Mouse (Mus musculus): ENCODE results near the gene Eif2ak3. TPM values are rescaled to one million over a fixed set of nuclear protein-coding genes. Genes with fewer than 3 reads are reported as not detected.

Gene Eif2ak3
- polyA plus RNA-seq, 1 experiment from 2014 or later, result 4.0 TPM

GRCm38 (mm10) chr6:70864285-70864684 is 20.0 kb downstream of the Eif2ak3 start:
- H3K9ac ChIP-seq, result no peak overlapping the region
- no peaks in the 10 kb centered on the region for H3K27me3 ChIP-seq
- ATAC-seq (ENCODE audit: insufficient read depth), result no peak
- H3K4me1 ChIP-seq (replicated peaks), result peaks cover 12% of the 10 kb centered on the region
- H3K4me2 ChIP-seq, result no peak overlapping the region
- no peaks in the 10 kb centered on the region for H3K9me3 ChIP-seq (replicated peaks)
- 61% methylated on average over 6 of the region's 6 CpGs for WGBS (ENCODE audit: insufficient replicate concordance)
- no peak overlapping the region for H3K4me3 ChIP-seq (replicated peaks)
- H3K36me3 ChIP-seq (replicated peaks), result peaks cover 12% of the 10 kb centered on the region
- no peak overlapping the region for H3K27ac ChIP-seq (replicated peaks)

- no peaks in the 10 kb centered on the region for H3K9me3 ChIP-seq (replicated peaks)
- H3K4me2 ChIP-seq, result no peak overlapping the region
- H3K4me1 ChIP-seq (replicated peaks), result peaks cover 14% of the 10 kb centered on the region
- WGBS (ENCODE audit: insufficient replicate concordance), result 71% methylated on average over 5 of the region's 5 CpGs
- no peak overlapping the region for H3K9ac ChIP-seq
- no peak overlapping the region for H3K4me3 ChIP-seq (replicated peaks)
- no peaks in the 10 kb centered on the region for H3K27me3 ChIP-seq
- H3K36me3 ChIP-seq (replicated peaks), result no peaks in the 10 kb centered on the region
- no peak for ATAC-seq (ENCODE audit: insufficient read depth)
- H3K27ac ChIP-seq (replicated peaks), result no peak overlapping the region
Measured at GRCm38 (mm10) chr6:70866761-70867160, 22.4 kb downstream of the Eif2ak3 start.

GRCm38 (mm10) chr6:70867297-70867696 is 23.0 kb downstream of the Eif2ak3 start:
- H3K9me3 ChIP-seq (replicated peaks), result no peaks in the 10 kb centered on the region
- no peaks in the 10 kb centered on the region for H3K27me3 ChIP-seq
- no peak overlapping the region for H3K27ac ChIP-seq (replicated peaks)
- no peaks in the 10 kb centered on the region for H3K36me3 ChIP-seq (replicated peaks)
- no peak overlapping the region for H3K4me3 ChIP-seq (replicated peaks)
- ATAC-seq (ENCODE audit: insufficient read depth), result no peak
- 78% methylated on average over 9 of the region's 9 CpGs for WGBS (ENCODE audit: insufficient replicate concordance)
- no peak overlapping the region for H3K4me2 ChIP-seq
- peaks cover 12% of the 10 kb centered on the region; the same call in 1 of the 2 replicates for H3K4me1 ChIP-seq (replicated peaks)
- H3K9ac ChIP-seq, result no peak overlapping the region

- no peak overlapping the region for H3K4me3 ChIP-seq (replicated peaks)
- H3K9ac ChIP-seq, result no peak overlapping the region
- no peak overlapping the region for H3K27ac ChIP-seq (replicated peaks)
- H3K27me3 ChIP-seq, result no peaks in the 10 kb centered on the region
- H3K9me3 ChIP-seq (replicated peaks), result no peaks in the 10 kb centered on the region
- H3K4me1 ChIP-seq (replicated peaks), result peaks cover 17% of the 10 kb centered on the region; the same call in 1 of the 2 replicates
- no peak overlapping the region for H3K4me2 ChIP-seq
- H3K36me3 ChIP-seq (replicated peaks), result no peaks in the 10 kb centered on the region
- 46% methylated on average over 14 of the region's 14 CpGs for WGBS (ENCODE audit: insufficient replicate concordance)
- ATAC-seq (ENCODE audit: insufficient read depth), result no peak
Measured at GRCm38 (mm10) chr6:70871511-70871980, 27.2 kb downstream of the Eif2ak3 start.

- Histone ChIP-seq H3K9ac (no peak overlapping the region), H3K4me2 (no peak overlapping the region), H3K36me3 (replicated peaks) (0 out of 2 replicates have a peak, but pooled peaks cover 3% of the 10 kb centered on the region), H3K4me3 (replicated peaks) (no peak overlapping the region), H3K4me1 (replicated peaks) (peaks cover 17% of the 10 kb centered on the region; the same call in 1 of the 2 replicates), H3K27me3 (no peaks in the 10 kb centered on the region), H3K9me3 (replicated peaks) (no peaks in the 10 kb centered on the region), H3K27ac (replicated peaks) (no peak overlapping the region)
- peak; percentile 25; the same call in 1 of the 2 replicates for ATAC-seq (ENCODE audit: insufficient read depth)
- WGBS (ENCODE audit: insufficient replicate concordance), result 80% methylated on average over 10 of the region's 10 CpGs
Measured at GRCm38 (mm10) chr6:70872128-70872527, 27.8 kb downstream of the Eif2ak3 start.

- H3K9ac ChIP-seq, result no peak overlapping the region
- H3K4me1 ChIP-seq (replicated peaks), result peaks cover 17% of the 10 kb centered on the region; the same call in 1 of the 2 replicates
- H3K4me2 ChIP-seq, result no peak overlapping the region
- no peak overlapping the region for H3K27ac ChIP-seq (replicated peaks)
- no peak overlapping the region for H3K4me3 ChIP-seq (replicated peaks)
- no peaks in the 10 kb centered on the region for H3K9me3 ChIP-seq (replicated peaks)
- 0 out of 2 replicates have a peak, but pooled peaks cover 3% of the 10 kb centered on the region for H3K36me3 ChIP-seq (replicated peaks)
- no peak for ATAC-seq (ENCODE audit: insufficient read depth)
- no peaks in the 10 kb centered on the region for H3K27me3 ChIP-seq
- 72% methylated on average over 7 of the region's 7 CpGs for WGBS (ENCODE audit: insufficient replicate concordance)
Measured at GRCm38 (mm10) chr6:70872570-70872969, 28.3 kb downstream of the Eif2ak3 start.

GRCm38 (mm10) chr6:70874035-70874775 is 29.9 kb downstream of the Eif2ak3 start:
- peaks cover 17% of the 10 kb centered on the region; the same call in 1 of the 2 replicates for H3K4me1 ChIP-seq (replicated peaks)
- no peak overlapping the region for H3K27ac ChIP-seq (replicated peaks)
- H3K36me3 ChIP-seq (replicated peaks), result peaks cover 8% of the 10 kb centered on the region; the same call in 1 of the 2 replicates
- ATAC-seq (ENCODE audit: insufficient read depth), result no peak
- H3K9me3 ChIP-seq (replicated peaks), result no peaks in the 10 kb centered on the region
- H3K9ac ChIP-seq, result no peak overlapping the region
- H3K27me3 ChIP-seq, result no peaks in the 10 kb centered on the region
- WGBS (ENCODE audit: insufficient replicate concordance), result 58% methylated on average over 5 of the region's 5 CpGs
- no peak overlapping the region for H3K4me3 ChIP-seq (replicated peaks)
- H3K4me2 ChIP-seq, result no peak overlapping the region

- peaks cover 17% of the 10 kb centered on the region; the same call in 1 of the 2 replicates for H3K4me1 ChIP-seq (replicated peaks)
- no peak overlapping the region for H3K27ac ChIP-seq (replicated peaks)
- no peak for ATAC-seq (ENCODE audit: insufficient read depth)
- no peak overlapping the region for H3K4me2 ChIP-seq
- H3K27me3 ChIP-seq, result no peaks in the 10 kb centered on the region
- peaks cover 16% of the 10 kb centered on the region; the same call in 1 of the 2 replicates for H3K36me3 ChIP-seq (replicated peaks)
- no peaks in the 10 kb centered on the region for H3K9me3 ChIP-seq (replicated peaks)
- H3K9ac ChIP-seq, result no peak overlapping the region
- 73% methylated on average over 1 of the region's 1 CpGs for WGBS (ENCODE audit: insufficient replicate concordance)
- no peak overlapping the region for H3K4me3 ChIP-seq (replicated peaks)
Measured at GRCm38 (mm10) chr6:70875017-70875416, 30.7 kb downstream of the Eif2ak3 start.

GRCm38 (mm10) chr6:70880714-70881304 is 36.5 kb downstream of the Eif2ak3 start:
- Histone ChIP-seq H3K27ac (replicated peaks) (no peak overlapping the region), H3K4me3 (replicated peaks) (no peak overlapping the region), H3K9ac (no peak overlapping the region), H3K36me3 (replicated peaks) (peaks cover 56% of the 10 kb centered on the region), H3K27me3 (no peaks in the 10 kb centered on the region), H3K9me3 (replicated peaks) (no peaks in the 10 kb centered on the region), H3K4me2 (no peak overlapping the region), H3K4me1 (replicated peaks) (no peaks in the 10 kb centered on the region)
- no peak for ATAC-seq (ENCODE audit: insufficient read depth)
- 7% methylated on average over 5 of the region's 5 CpGs for WGBS (ENCODE audit: insufficient replicate concordance)

- no peak for ATAC-seq (ENCODE audit: insufficient read depth)
- no peak overlapping the region for H3K4me2 ChIP-seq
- no peaks in the 10 kb centered on the region for H3K27me3 ChIP-seq
- WGBS (ENCODE audit: insufficient replicate concordance), result 85% methylated on average over 11 of the region's 11 CpGs
- H3K27ac ChIP-seq (replicated peaks), result no peak overlapping the region
- H3K4me1 ChIP-seq (replicated peaks), result no peaks in the 10 kb centered on the region
- H3K9ac ChIP-seq, result no peak overlapping the region
- H3K36me3 ChIP-seq (replicated peaks), result peaks cover 93% of the 10 kb centered on the region
- H3K4me3 ChIP-seq (replicated peaks), result no peak overlapping the region
- H3K9me3 ChIP-seq (replicated peaks), result no peaks in the 10 kb centered on the region
Measured at GRCm38 (mm10) chr6:70887993-70888392, 43.7 kb downstream of the Eif2ak3 start.

GRCm38 (mm10) chr6:70898166-70898565 is 53.9 kb downstream of the Eif2ak3 start:
- Histone ChIP-seq H3K4me3 (replicated peaks) (no peak overlapping the region), H3K9me3 (replicated peaks) (no peaks in the 10 kb centered on the region), H3K4me2 (no peak overlapping the region), H3K27me3 (no peaks in the 10 kb centered on the region), H3K27ac (replicated peaks) (no peak overlapping the region), H3K4me1 (replicated peaks) (no peaks in the 10 kb centered on the region), H3K9ac (no peak overlapping the region), H3K36me3 (replicated peaks) (peaks cover 56% of the 10 kb centered on the region)
- no peak for ATAC-seq (ENCODE audit: insufficient read depth)
- 78% methylated on average over 6 of the region's 6 CpGs for WGBS (ENCODE audit: insufficient replicate concordance)

Data from liver, embryonic 15.5 days (tissue).